Mouse (Mus musculus): ENCODE data around the gene Dyrk1b. TPM values are rescaled to one million over a fixed set of nuclear protein-coding genes. Genes with fewer than 3 reads are reported as not detected.
"Not testable (repeated sequence)": the region's sequence is repeated elsewhere in the genome, so short reads cannot be mapped to it uniquely, and the experiment has no call there.

Gene Dyrk1b
- total RNA-seq, 2 experiments from 2014 or later, result 21.3 to 22.9 TPM

- DNase-seq (ENCODE audit: low spot score in 2 of 2), result no peak
Observed at GRCm38 (mm10) chr7:28191903-28192302, 12.6 kb downstream of the Dyrk1b start.

DNA sequence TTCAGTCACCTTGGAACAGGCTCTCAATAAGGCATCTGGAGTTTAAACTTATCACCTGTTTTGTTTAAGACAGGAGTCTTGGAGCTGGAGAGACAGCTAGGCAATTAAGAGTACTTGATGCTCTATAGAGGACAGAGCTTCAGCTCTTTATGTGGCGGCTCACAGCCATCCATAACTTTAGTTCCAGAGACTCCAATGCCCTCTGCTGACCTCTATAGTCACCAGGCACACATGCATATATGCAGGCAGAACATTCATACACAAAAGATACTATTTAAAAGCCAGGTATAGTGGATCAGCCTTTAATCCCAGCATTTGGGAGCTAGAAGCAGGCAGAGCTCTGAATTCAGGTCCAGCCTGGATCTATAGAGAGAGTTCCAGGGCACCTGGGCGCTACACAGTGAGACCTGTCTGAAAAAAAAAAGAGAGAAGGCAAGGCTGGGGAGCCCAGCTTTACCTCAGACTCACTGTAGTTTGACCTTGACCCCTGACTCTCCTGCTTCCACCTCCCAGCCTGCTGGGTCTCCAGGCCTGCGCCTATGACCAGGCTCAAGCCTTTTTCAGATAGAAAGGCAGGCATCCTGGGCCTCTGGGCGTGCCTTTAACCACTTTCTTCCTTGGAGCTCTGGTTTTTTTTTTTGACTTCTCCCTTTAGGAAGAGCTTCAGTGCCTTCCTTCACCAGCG is 16.3 kb downstream of the Dyrk1b start:
- DNase-seq (ENCODE audit: low spot score in 2 of 2), result no peak

GRCm38 (mm10) chr7:28196528-28196927 is 17.3 kb downstream of the Dyrk1b start:
- DNase-seq (ENCODE audit: low spot score in 2 of 2), result no peak

- DNase-seq (ENCODE audit: low spot score in 2 of 2), result no peak
Observed at GRCm38 (mm10) chr7:28199054-28199453, 19.8 kb downstream of the Dyrk1b start.

GRCm38 (mm10) chr7:28203207-28204108 is 24.2 kb downstream of the Dyrk1b start:
- no peak for DNase-seq (ENCODE audit: low spot score in 2 of 2)

- DNase-seq (ENCODE audit: low spot score in 2 of 2), result no peak
Observed at GRCm38 (mm10) chr7:28206044-28206600, 26.9 kb downstream of the Dyrk1b start.

- no peak for DNase-seq (ENCODE audit: low spot score in 2 of 2)
Observed at GRCm38 (mm10) chr7:28208396-28208987, 29.2 kb downstream of the Dyrk1b start.

DNA sequence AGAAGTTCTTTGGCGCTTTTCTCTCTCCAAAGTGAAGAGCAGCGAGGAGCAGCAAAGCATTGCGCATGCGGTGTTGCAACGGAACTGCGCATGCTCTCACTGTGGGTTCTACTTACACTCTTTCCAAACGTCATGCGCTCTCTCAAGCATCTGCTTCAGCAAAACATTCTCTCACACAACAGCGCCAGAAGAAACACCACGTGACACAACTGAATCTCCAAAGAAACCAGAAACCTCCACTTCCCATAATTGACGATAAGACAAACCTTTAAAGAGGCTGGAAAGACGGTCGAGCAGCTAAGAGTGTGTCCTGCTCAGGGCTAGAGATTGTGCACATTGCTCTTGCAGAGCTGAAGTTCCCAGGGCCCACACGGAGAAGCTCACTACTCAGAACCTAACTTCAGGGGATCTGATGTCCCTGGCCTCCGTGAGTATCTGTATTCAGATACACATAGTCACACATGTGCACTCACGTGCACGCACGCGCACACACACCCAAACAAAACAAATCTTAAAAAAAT is 29.8 kb downstream of the Dyrk1b start:
- peak; percentile 36 to 50 for DNase-seq (ENCODE audit: low spot score in 2 of 2)

DNA sequence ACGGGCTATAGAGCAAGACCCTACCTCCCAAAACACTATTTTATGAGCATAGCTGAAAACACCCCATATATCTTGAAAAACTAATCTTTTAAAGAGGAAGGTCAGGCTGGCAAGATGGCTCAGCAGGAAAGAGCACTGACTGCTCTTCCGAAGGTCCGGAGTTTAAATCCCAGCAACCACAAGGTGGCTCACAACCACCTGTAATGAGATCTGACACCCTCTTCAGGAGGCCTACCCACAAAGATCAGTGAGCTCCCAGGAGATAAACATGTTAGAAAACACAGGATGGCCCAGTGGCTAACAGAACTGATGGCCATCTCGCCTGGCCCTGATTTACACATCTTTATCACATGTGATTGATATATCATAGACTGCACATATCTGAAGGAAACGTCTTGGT is 31.5 kb downstream of the Dyrk1b start:
- DNase-seq (ENCODE audit: low spot score in 2 of 2), result no peak

DNA sequence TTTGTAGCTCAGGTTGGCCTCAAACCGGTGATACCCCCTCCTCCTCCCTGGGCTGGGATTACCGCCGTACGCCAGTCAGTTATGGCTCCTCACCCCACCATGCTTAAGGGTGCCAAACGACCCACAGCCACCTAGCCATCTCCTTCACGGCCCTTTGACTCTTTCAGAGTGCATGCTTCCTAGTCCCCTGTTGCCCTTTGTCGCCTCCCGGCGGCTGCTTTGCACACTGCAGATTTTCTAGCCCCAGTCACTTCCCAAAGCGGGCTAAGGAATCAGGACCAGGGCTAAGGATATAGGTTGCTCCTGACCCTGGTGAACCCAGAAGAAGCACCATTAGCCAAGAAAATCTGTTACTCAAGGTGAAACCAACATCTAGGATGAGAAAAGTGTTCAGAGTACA is 34.9 kb downstream of the Dyrk1b start:
- DNase-seq (ENCODE audit: low spot score in 2 of 2), result peak; percentile 78 to 80

GRCm38 (mm10) chr7:28215950-28216349 is 36.7 kb downstream of the Dyrk1b start:
- DNase-seq (ENCODE audit: low spot score in 2 of 2), result not testable (repeated sequence)

GRCm38 (mm10) chr7:28217811-28218210 is 38.5 kb downstream of the Dyrk1b start:
- DNase-seq (ENCODE audit: low spot score in 2 of 2), result not testable (repeated sequence)

- not testable (repeated sequence) for DNase-seq (ENCODE audit: low spot score in 2 of 2)
Observed at GRCm38 (mm10) chr7:28218951-28219740, 39.9 kb downstream of the Dyrk1b start.

- not testable (repeated sequence) for DNase-seq (ENCODE audit: low spot score in 2 of 2)
Observed at GRCm38 (mm10) chr7:28226836-28227235, 47.6 kb downstream of the Dyrk1b start.

DNA sequence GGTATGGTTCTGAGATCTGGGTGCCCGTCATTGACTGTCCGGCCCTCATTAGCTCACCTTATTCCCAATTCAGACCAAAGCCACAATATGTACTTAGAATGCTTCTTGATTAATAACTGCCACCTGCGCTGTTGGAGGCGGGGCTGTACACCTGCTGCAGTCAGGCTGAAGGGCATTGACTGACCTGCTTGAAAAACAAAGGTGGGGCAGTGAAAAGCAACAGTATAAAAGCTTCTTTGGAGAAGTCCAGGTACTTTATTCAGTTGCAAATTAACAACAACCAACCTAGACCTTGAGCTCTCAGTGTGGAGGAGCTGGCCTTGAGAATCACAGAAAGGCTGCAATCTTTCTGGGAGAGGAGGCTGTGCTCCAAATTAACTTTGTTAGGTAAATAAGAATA is 48.2 kb downstream of the Dyrk1b start:
- DNase-seq (ENCODE audit: low spot score in 2 of 2), result not testable (repeated sequence)

Other genes with a start within 250 kb of the Dyrk1b start
- gene Zfp780b, start 200.3 kb upstream of the Dyrk1b start, total RNA-seq (2021), result 10 to 100 TPM; 10.7 to 11.2 TPM
- gene Zfp850, start 165.4 kb upstream of the Dyrk1b start, total RNA-seq (2021), result 1 to 10 TPM; 2.0 to 2.1 TPM
- 100 to 1,000 TPM; 161 to 166 TPM for gene Psmc4, start 129.4 kb upstream of the Dyrk1b start, total RNA-seq (2021)
- not detected for gene Fcgbp, start 108.2 kb upstream of the Dyrk1b start, total RNA-seq (2021)
- not detected for gene 9530053A07Rik, start 50.0 kb upstream of the Dyrk1b start, total RNA-seq (2021)
- gene Fbl, start 9.8 kb upstream of the Dyrk1b start, total RNA-seq (2021), result 100 to 1,000 TPM in 1 of 2 experiments, 10 to 100 TPM in 1; 98.0 to 114 TPM
- 10 to 100 TPM; 22.3 to 27.8 TPM for gene Eid2, start 88.4 kb downstream of the Dyrk1b start, total RNA-seq (2021)
- 10 to 100 TPM in 1 of 2 experiments, 1 to 10 TPM in 1; 9.4 to 10.1 TPM for gene Eid2b, start 98.3 kb downstream of the Dyrk1b start, total RNA-seq (2021)
- gene Selenov, start 111.7 kb downstream of the Dyrk1b start, total RNA-seq (2021), result not detected
- under 1 TPM in 1 of 2 experiments, not detected in 1; 0.35 TPM for gene Dll3, start 122.8 kb downstream of the Dyrk1b start, total RNA-seq (2021)
- gene Timm50, start 132.6 kb downstream of the Dyrk1b start, total RNA-seq (2021), result 10 to 100 TPM; 72.4 to 98.0 TPM
- 100 to 1,000 TPM; 143 to 193 TPM for gene Supt5, start 159.3 kb downstream of the Dyrk1b start, total RNA-seq (2021)
- 100 to 1,000 TPM; 983 to 986 TPM for gene Rps16, start 171.2 kb downstream of the Dyrk1b start, total RNA-seq (2021)
- gene Plekhg2, start 193.1 kb downstream of the Dyrk1b start, total RNA-seq (2021), result 10 to 100 TPM; 14.4 to 22.2 TPM
- gene Zfp36, start 200.8 kb downstream of the Dyrk1b start, total RNA-seq (2021), result 10 to 100 TPM; 15.5 to 16.5 TPM
- 10 to 100 TPM; 36.9 to 37.0 TPM for gene Med29, start 213.2 kb downstream of the Dyrk1b start, total RNA-seq (2021)
- 10 to 100 TPM; 76.7 to 86.6 TPM for gene Paf1, start 213.5 kb downstream of the Dyrk1b start, total RNA-seq (2021)